Mouse (Mus musculus) liver, embryonic 18 days (tissue): ENCODE measurements around the gene Lrig3. TPM values are rescaled to one million over a fixed set of nuclear protein-coding genes. Genes with fewer than 3 reads are reported as not detected.

Experiments used
- polyA plus RNA-seq: library from polyadenylated mRNA; depleted of rRNA; stranded (reverse); fragments of >200 nt; gene quantifications from 2 replicates; pipeline ENCODE4 v1.2.3, GENCODE M21; 2012; rRNA removed

Lrig3 gene
- polyA plus RNA-seq = 1.5 and 1.9 TPM in 2 replicates

GRCm38 (mm10) chr10:125965968-125966480 is at the start of gene Lrig3:
Gene Lrig3, plus strand, starts transcription at chr10:125966168.

